Mouse (Mus musculus): Measurements from ENCODE around the gene Trio. TPM values are rescaled to one million over a fixed set of nuclear protein-coding genes. Genes with fewer than 3 reads are reported as not detected.

Trio gene
- polyA plus RNA-seq, 1 experiment, result 187 TPM

- TF ChIP-seq POLR2A (IDR thresholded peaks at IDR 0.05; ENCODE audit: borderline replicate concordance, insufficient read depth, low read length) (no peak), CTCF (IDR thresholded peaks at IDR 0.05; ENCODE audit: borderline replicate concordance, insufficient read depth, low read depth, low read length) (no peak)
- Histone ChIP-seq H3K27ac (ENCODE audit: insufficient read depth, low read length) (no peak overlapping the region; the same call in 1 of the 2 replicates), H3K27me3 (ENCODE audit: control insufficient read depth, insufficient read depth, low read length) (no peaks in the 10 kb centered on the region), H3K4me3 (replicated peaks; ENCODE audit: insufficient read depth, low read depth, low read length) (peak overlapping the region; percentile 6), H3K4me1 (ENCODE audit: control insufficient read depth, insufficient read depth, low read length) (peaks cover 51% of the 10 kb centered on the region)
- WGBS, result 9% methylated on average over 8 of the region's 8 CpGs
- peak; percentile 54 to 68 for DNase-seq
These were observed 27.7 kb downstream of the Trio start for GRCm38 (mm10) chr15:27997917-27998316.

- 13% methylated on average over 9 of the region's 9 CpGs for WGBS
- H3K4me1 ChIP-seq (ENCODE audit: control insufficient read depth, insufficient read depth, low read length), result peaks cover 54% of the 10 kb centered on the region
These were observed 28.2 kb downstream of the Trio start for GRCm38 (mm10) chr15:27997391-27997841.

GRCm38 (mm10) chr15:27996750-27997149, 28.9 kb downstream of the Trio start:
- Histone ChIP-seq H3K27ac (ENCODE audit: insufficient read depth, low read length) (peak overlapping the region; percentile 39; the same call in 1 of the 2 replicates), H3K27me3 (ENCODE audit: control insufficient read depth, insufficient read depth, low read length) (no peaks in the 10 kb centered on the region), H3K4me1 (ENCODE audit: control insufficient read depth, insufficient read depth, low read length) (peaks cover 56% of the 10 kb centered on the region), H3K4me3 (replicated peaks; ENCODE audit: insufficient read depth, low read depth, low read length) (no peak overlapping the region)
- peak; percentile 65 to 80 for DNase-seq
- WGBS, result 8% methylated on average over 4 of the region's 4 CpGs
- TF ChIP-seq CTCF (IDR thresholded peaks at IDR 0.05; ENCODE audit: borderline replicate concordance, insufficient read depth, low read depth, low read length) (no peak), POLR2A (IDR thresholded peaks at IDR 0.05; ENCODE audit: borderline replicate concordance, insufficient read depth, low read length) (no peak)

More at GRCm38 (mm10) chr15:27997391-27997841, 28.2 kb downstream of the Trio start:
- Histone ChIP-seq H3K27me3 (ENCODE audit: control insufficient read depth, insufficient read depth, low read length) (no peaks in the 10 kb centered on the region), H3K4me3 (replicated peaks; ENCODE audit: insufficient read depth, low read depth, low read length) (no peak overlapping the region), H3K27ac (ENCODE audit: insufficient read depth, low read length) (peak overlapping the region; percentile 35)
- TF ChIP-seq POLR2A (IDR thresholded peaks at IDR 0.05; ENCODE audit: borderline replicate concordance, insufficient read depth, low read length), result no peak
- no peak for TF ChIP-seq CTCF (IDR thresholded peaks at IDR 0.05; ENCODE audit: borderline replicate concordance, insufficient read depth, low read depth, low read length)
- peak; percentile 56 to 59 for DNase-seq

- no peak overlapping the region for H3K4me3 ChIP-seq (replicated peaks; ENCODE audit: insufficient read depth, low read depth, low read length)
- 0 out of 2 replicates have a peak overlapping the region, but pooled peaks have one; percentile 33 for H3K27ac ChIP-seq (ENCODE audit: insufficient read depth, low read length)
- no peak for DNase-seq
- H3K4me1 ChIP-seq (ENCODE audit: control insufficient read depth, insufficient read depth, low read length), result peaks cover 64% of the 10 kb centered on the region
- no peaks in the 10 kb centered on the region for H3K27me3 ChIP-seq (ENCODE audit: control insufficient read depth, insufficient read depth, low read length)
- WGBS, result 24% methylated on average over 3 of the region's 3 CpGs
- TF ChIP-seq CTCF (IDR thresholded peaks at IDR 0.05; ENCODE audit: borderline replicate concordance, insufficient read depth, low read depth, low read length) (no peak), POLR2A (IDR thresholded peaks at IDR 0.05; ENCODE audit: borderline replicate concordance, insufficient read depth, low read length) (no peak)
These were observed 30.2 kb downstream of the Trio start for GRCm38 (mm10) chr15:27995421-27995820.

- no peak for TF ChIP-seq CTCF (IDR thresholded peaks at IDR 0.05; ENCODE audit: borderline replicate concordance, insufficient read depth, low read depth, low read length)
- 25% methylated on average over 13 of the region's 13 CpGs for WGBS
- DNase-seq, result peak; percentile 52 to 57
- peaks cover 68% of the 10 kb centered on the region for H3K4me1 ChIP-seq (ENCODE audit: control insufficient read depth, insufficient read depth, low read length)
- 0 out of 2 replicates have a peak overlapping the region, but pooled peaks have one; percentile 10 for H3K27ac ChIP-seq (ENCODE audit: insufficient read depth, low read length)
- H3K4me3 ChIP-seq (replicated peaks; ENCODE audit: insufficient read depth, low read depth, low read length), result no peak overlapping the region
- no peaks in the 10 kb centered on the region for H3K27me3 ChIP-seq (ENCODE audit: control insufficient read depth, insufficient read depth, low read length)
These were observed 30.8 kb downstream of the Trio start for GRCm38 (mm10) chr15:27994870-27995269.

GRCm38 (mm10) chr15:27993528-27993927, 32.1 kb downstream of the Trio start:
- WGBS, result 47% methylated on average over 7 of the region's 7 CpGs
- H3K27ac ChIP-seq (ENCODE audit: insufficient read depth, low read length), result no peak overlapping the region
- DNase-seq, result no peak
- TF ChIP-seq CTCF (IDR thresholded peaks at IDR 0.05; ENCODE audit: borderline replicate concordance, insufficient read depth, low read depth, low read length), result no peak
- TF ChIP-seq POLR2A (IDR thresholded peaks at IDR 0.05; ENCODE audit: borderline replicate concordance, insufficient read depth, low read length), result no peak
- H3K4me1 ChIP-seq (ENCODE audit: control insufficient read depth, insufficient read depth, low read length), result peaks cover 70% of the 10 kb centered on the region
- H3K27me3 ChIP-seq (ENCODE audit: control insufficient read depth, insufficient read depth, low read length), result no peaks in the 10 kb centered on the region
- no peak overlapping the region for H3K4me3 ChIP-seq (replicated peaks; ENCODE audit: insufficient read depth, low read depth, low read length)

GRCm38 (mm10) chr15:27992596-27992995, 33.1 kb downstream of the Trio start:
- WGBS, result 65% methylated on average over 5 of the region's 5 CpGs
- TF ChIP-seq CTCF (IDR thresholded peaks at IDR 0.05; ENCODE audit: borderline replicate concordance, insufficient read depth, low read depth, low read length) (no peak), POLR2A (IDR thresholded peaks at IDR 0.05; ENCODE audit: borderline replicate concordance, insufficient read depth, low read length) (no peak)
- no peak overlapping the region for H3K27ac ChIP-seq (ENCODE audit: insufficient read depth, low read length)
- DNase-seq, result no peak
- no peak overlapping the region for H3K4me3 ChIP-seq (replicated peaks; ENCODE audit: insufficient read depth, low read depth, low read length)
- H3K4me1 ChIP-seq (ENCODE audit: control insufficient read depth, insufficient read depth, low read length), result peaks cover 65% of the 10 kb centered on the region
- no peaks in the 10 kb centered on the region for H3K27me3 ChIP-seq (ENCODE audit: control insufficient read depth, insufficient read depth, low read length)

GRCm38 (mm10) chr15:27991892-27992593, 33.6 kb downstream of the Trio start:
- TF ChIP-seq CTCF (IDR thresholded peaks at IDR 0.05; ENCODE audit: borderline replicate concordance, insufficient read depth, low read depth, low read length), result no peak
- TF ChIP-seq POLR2A (IDR thresholded peaks at IDR 0.05; ENCODE audit: borderline replicate concordance, insufficient read depth, low read length), result no peak
- no peak overlapping the region for H3K4me3 ChIP-seq (replicated peaks; ENCODE audit: insufficient read depth, low read depth, low read length)
- DNase-seq, result no peak
- H3K27ac ChIP-seq (ENCODE audit: insufficient read depth, low read length), result no peak overlapping the region
- no peaks in the 10 kb centered on the region for H3K27me3 ChIP-seq (ENCODE audit: control insufficient read depth, insufficient read depth, low read length)
- 59% methylated on average over 6 of the region's 6 CpGs for WGBS
- peaks cover 60% of the 10 kb centered on the region for H3K4me1 ChIP-seq (ENCODE audit: control insufficient read depth, insufficient read depth, low read length)
